Mouse (Mus musculus) naive thymus-derived CD4-positive, alpha-beta T cell, adult 2 months (primary cell): ENCODE measurements around the gene Psmb6.
"Not testable (repeated sequence)": the region's sequence is repeated elsewhere in the genome, so short reads cannot be mapped to it uniquely, and the experiment has no call there.

ENCODE experiments used
- DNase-seq: peaks from one replicate; pipeline ENCODE4 v3.0.0-alpha.2; 2011; ENCODE audit warnings: low read depth

Psmb6 gene

GRCm38 (mm10) chr11:70523306-70523989 lies 1.7 kb upstream of the Psmb6 start:
- DNase-seq, result not testable (repeated sequence)

GRCm38 (mm10) chr11:70524782-70525181 lies 385 bp upstream of the Psmb6 start:
- no peak for DNase-seq

GRCm38 (mm10) chr11:70525726-70526125 lies 559 bp downstream of the Psmb6 start:
- no peak for DNase-seq

- DNase-seq, result no peak
These were observed 1.0 kb downstream of the Psmb6 start for GRCm38 (mm10) chr11:70526211-70526610.

- DNase-seq, result no peak
These were observed 3.4 kb downstream of the Psmb6 start for GRCm38 (mm10) chr11:70528610-70529009.

GRCm38 (mm10) chr11:70531065-70531464 lies 5.9 kb downstream of the Psmb6 start:
- DNase-seq, result not testable (repeated sequence)

- DNase-seq, result no peak
These were observed 7.7 kb downstream of the Psmb6 start, which contains the start of gene Gm40193 for GRCm38 (mm10) chr11:70532839-70533238. TSS of gene Gm40193 (minus strand) at chr11:70532939.

- DNase-seq, result no peak
These were observed 14.3 kb downstream of the Psmb6 start for GRCm38 (mm10) chr11:70539423-70539822.

- DNase-seq, result peak; percentile 89
These were observed 14.9 kb downstream of the Psmb6 start, which contains the start of gene Pld2 for GRCm38 (mm10) chr11:70539877-70540587. TSS of gene Pld2 (plus strand) at chr11:70540064.

GRCm38 (mm10) chr11:70540928-70541327 lies 15.8 kb downstream of the Psmb6 start:
- no peak for DNase-seq

- no peak for DNase-seq
These were observed 16.2 kb downstream of the Psmb6 start for GRCm38 (mm10) chr11:70541415-70541814.

GRCm38 (mm10) chr11:70544496-70544895 lies 19.3 kb downstream of the Psmb6 start:
- no peak for DNase-seq

GRCm38 (mm10) chr11:70551526-70551925 lies 26.4 kb downstream of the Psmb6 start:
- DNase-seq, result no peak

GRCm38 (mm10) chr11:70553940-70554339 lies 28.8 kb downstream of the Psmb6 start:
- DNase-seq, result no peak

GRCm38 (mm10) chr11:70557545-70557944 lies 32.4 kb downstream of the Psmb6 start:
- no peak for DNase-seq

- peak; percentile 46 for DNase-seq
These were observed 36.7 kb downstream of the Psmb6 start for GRCm38 (mm10) chr11:70561937-70562286.

GRCm38 (mm10) chr11:70562287-70562994 lies 37.3 kb downstream of the Psmb6 start, which contains the start of gene Mink1:
TSS of gene Mink1 (plus strand) at chr11:70562881.
- DNase-seq, result peak; percentile 92

- no peak for DNase-seq
These were observed 37.9 kb downstream of the Psmb6 start for GRCm38 (mm10) chr11:70562995-70563469.

GRCm38 (mm10) chr11:70563470-70564275 lies 38.5 kb downstream of the Psmb6 start:
- peak; percentile 62 for DNase-seq

- DNase-seq, result no peak
These were observed 39.2 kb downstream of the Psmb6 start for GRCm38 (mm10) chr11:70564276-70564873.

GRCm38 (mm10) chr11:70566586-70566985 lies 41.4 kb downstream of the Psmb6 start:
- no peak for DNase-seq
